Comparison of ENCODE assay signal across 16 mouse cellular contexts in genomic region chr10:123028949-123029348, GRCm38 (mm10).
"Had no signal": no experiment of that assay in that cellular context is flagged by ENCODE, and none has a peak within 500 bp of the region (broad histone marks: within the 10 kb centered on the region; RNA-seq: fewer than 3 reads in every experiment).

No protein-coding gene starts in this region.

- H3K4me2 ChIP-seq: neural tube, embryonic 13.5 days; neural tube, embryonic 15.5 days; stomach, embryonic 15.5 days had no signal

- H3K4me3 ChIP-seq: neural tube, embryonic 13.5 days; neural tube, embryonic 15.5 days; stomach, embryonic 15.5 days had no signal

- H3K9me3 ChIP-seq: neural tube, embryonic 13.5 days; neural tube, embryonic 15.5 days; stomach, embryonic 15.5 days had no signal

- H3K9ac ChIP-seq: neural tube, embryonic 13.5 days; neural tube, embryonic 15.5 days; stomach, embryonic 15.5 days had no signal

- H3K27me3 ChIP-seq: neural tube, embryonic 13.5 days; neural tube, embryonic 15.5 days; stomach, embryonic 15.5 days had no signal

- H3K4me1 ChIP-seq: neural tube, embryonic 13.5 days; neural tube, embryonic 15.5 days; stomach, embryonic 15.5 days had no signal

- H3K27ac ChIP-seq: neural tube, embryonic 13.5 days; neural tube, embryonic 15.5 days; stomach, embryonic 15.5 days; stomach, postnatal 0 days had no signal

- DNase-seq: retina, postnatal 1 day; right cerebral cortex, adult 18-20 months; right cerebral cortex, postnatal 14 days; right cerebral cortex, postnatal 25 days; right cerebral cortex, postnatal 4 days; spleen, adult 18-20 months; thymus, adult 18-20 months; thymus, adult 2 months; thymus, postnatal 14 days; thymus, postnatal 25 days; thymus, postnatal 36 days; thymus, postnatal 4 days had no signal
